Mouse (Mus musculus) heart, postnatal 0 days (tissue): ENCODE results near the gene Palld.

Source experiments
- CTCF ChIP-seq: IDR thresholded peaks from 2 replicates; pipeline ENCODE4 v1.5.1; 2016; ENCODE audit warnings: antibody characterized with exemption, control low read depth, low read depth
- EP300 ChIP-seq: IDR thresholded peaks from 2 replicates; pipeline ENCODE4 v1.6.1; 2016; ENCODE audit warnings: antibody characterized with exemption, low read depth

DNA sequence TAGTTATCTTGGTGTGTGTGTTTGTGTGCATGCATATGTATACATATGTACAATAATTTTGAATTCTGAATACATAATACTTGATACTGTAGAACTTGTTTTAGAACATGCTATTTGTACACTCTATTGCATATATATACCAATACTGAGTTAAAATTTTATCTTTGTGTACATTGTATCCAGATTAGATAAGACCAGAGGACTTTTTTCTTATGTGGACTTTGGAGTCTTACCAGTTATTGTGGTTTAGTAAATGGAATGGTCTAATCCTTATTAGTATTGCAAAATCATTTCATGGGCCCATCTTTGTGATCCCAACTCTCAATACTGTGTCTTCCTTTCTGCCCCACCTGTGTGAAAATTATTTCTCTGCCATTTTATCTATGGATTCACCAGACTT, 400.2 kb downstream of the Palld start:
- no peak for TF ChIP-seq CTCF
- no peak for TF ChIP-seq EP300
